Mouse (Mus musculus) thymus, postnatal 4 days (tissue): Measurements from ENCODE around the gene AC140267.1.

Experiments
- DNase-seq: peaks from one replicate; pipeline ENCODE4 v3.0.0; 2021

Gene AC140267.1

GRCm38 (mm10) chr15:80266281-80266680, 30.6 kb downstream of the AC140267.1 start:
- peak; percentile 82 for DNase-seq

GRCm38 (mm10) chr15:80271858-80272396, 36.3 kb downstream of the AC140267.1 start:
- DNase-seq = no peak

GRCm38 (mm10) chr15:80277107-80277506, 41.5 kb downstream of the AC140267.1 start:
- DNase-seq = peak; percentile 54

GRCm38 (mm10) chr15:80277625-80278024, 42.0 kb downstream of the AC140267.1 start:
- DNase-seq = peak; percentile 85

GRCm38 (mm10) chr15:80278121-80278759, 42.6 kb downstream of the AC140267.1 start:
- no peak for DNase-seq

GRCm38 (mm10) chr15:80279053-80279452, 43.4 kb downstream of the AC140267.1 start:
- DNase-seq = no peak

- peak; percentile 77 for DNase-seq
These were observed 45.0 kb downstream of the AC140267.1 start for GRCm38 (mm10) chr15:80280646-80281045.
